Mouse (Mus musculus) MEL (cell line): ENCODE measurements at regions not wholly inside any gene's neighbourhood (a gene's known extent, or its start where the extent isn't known, plus 50 kb on each side); places are given as distances from the start of the nearest gene placed in this dataset.

Experiments used
- DNase-seq: peaks from one replicate; pipeline ENCODE4 v3.0.0; 2011; ENCODE audit warnings: low read depth, low spot score
- H3K27ac ChIP-seq: 2 replicates; pipeline ENCODE4 v1.5.1; 2012; ENCODE audit warnings: low read depth, mild to moderate bottlenecking, control low read depth, low read length, moderate library complexity; ENCODE audit not compliant: control insufficient read depth
- H3K27me3 ChIP-seq, 2 experiments: fragments of 150-350 bp in 1 of 2; sonication (generic) in 1 of 2; 2 replicates each; pipeline ENCODE4 v1.6.1; 2012; ENCODE audit warnings: low read length in 2 of 2, mild to moderate bottlenecking in 2 of 2, improper control_type of control experiment in 1 of 2, moderate library complexity in 1 of 2; ENCODE audit not compliant: insufficient read depth in 2 of 2, control insufficient read depth in 1 of 2
- H3K36me3 ChIP-seq, 2 experiments: 2 replicates each; pipeline ENCODE4 v1.6.1; 2012 to 2014; ENCODE audit warnings: low read length in 2 of 2, improper control_type of control experiment in 1 of 2, inconsistent platforms in 1 of 2, mild to moderate bottlenecking in 1 of 2; ENCODE audit not compliant: insufficient read depth in 2 of 2, control insufficient read depth in 1 of 2
- H3K4me1 ChIP-seq, 2 experiments: fragments of 150-350 bp in 1 of 2; sonication (generic) in 1 of 2; 2 replicates each; pipeline ENCODE4 v1.6.1; 2012; ENCODE audit warnings: low read length in 2 of 2, improper control_type of control experiment in 1 of 2, mild to moderate bottlenecking in 1 of 2; ENCODE audit not compliant: insufficient read depth in 2 of 2, control insufficient read depth in 1 of 2
- H3K4me3 ChIP-seq, 2 experiments: fragments of 150-350 bp in 1 of 2; sonication (generic) in 1 of 2; 2 replicates each; pipeline ENCODE4 v1.5.1; 2012; ENCODE audit warnings: low read depth in 2 of 2, low read length in 2 of 2, mild to moderate bottlenecking in 2 of 2, moderate library complexity in 2 of 2, control low read depth in 1 of 2, improper control_type of control experiment in 1 of 2; ENCODE audit not compliant: control insufficient read depth in 1 of 2, insufficient read depth in 1 of 2
- H3K79me2 ChIP-seq: 2 replicates; pipeline ENCODE4 v1.6.1; 2012; ENCODE audit warnings: mild to moderate bottlenecking, low read length, moderate library complexity; ENCODE audit not compliant: control insufficient read depth, poor library complexity, insufficient read depth
- H3K9ac ChIP-seq: 2 replicates; pipeline ENCODE4 v1.6.1; 2012; ENCODE audit warnings: low read depth, mild to moderate bottlenecking, control low read depth, low read length, moderate library complexity; ENCODE audit not compliant: control insufficient read depth, poor library complexity, severe bottlenecking
- H3K9me3 ChIP-seq: fragments of 150-350 bp; sonication (generic); replicated peaks from 2 replicates; pipeline ENCODE4 v1.6.1; 2012; ENCODE audit warnings: mild to moderate bottlenecking, low read length, improper control_type of control experiment, moderate library complexity; ENCODE audit not compliant: insufficient read depth
- CTCF ChIP-seq, 3 experiments: IDR thresholded peaks in 2 of 3; conservative IDR thresholded peaks in 1 of 3; 2 replicates each; pipeline ENCODE4 v1.5.1; 2011 to 2012; ENCODE audit warnings: low read length in 3 of 3, low read depth in 2 of 3, mild to moderate bottlenecking in 2 of 3, improper control_type of control experiment in 1 of 3, inconsistent platforms in 1 of 3, mixed read lengths in 1 of 3, moderate library complexity in 1 of 3; ENCODE audit not compliant: control insufficient read depth in 1 of 3, insufficient read depth in 1 of 3, poor library complexity in 1 of 3, severe bottlenecking in 1 of 3
- ELF1 ChIP-seq: IDR thresholded peaks from 2 replicates; pipeline ENCODE4 v1.6.1; 2014; ENCODE audit warnings: low read depth, mild to moderate bottlenecking, inconsistent platforms, low read length, improper control_type of control experiment, moderate library complexity
- EP300 ChIP-seq, 2 experiments: IDR thresholded peaks; 2 replicates each; pipeline ENCODE4 v1.6.1; 2011; ENCODE audit warnings: improper control_type of control experiment in 2 of 2, low read length in 2 of 2, low read depth in 1 of 2, mild to moderate bottlenecking in 1 of 2
- ETS1 ChIP-seq: IDR thresholded peaks from 2 replicates; pipeline ENCODE4 v1.6.1; 2012; ENCODE audit warnings: low read depth, mild to moderate bottlenecking, inconsistent platforms, low read length, improper control_type of control experiment, moderate library complexity
- GATA1 ChIP-seq: IDR thresholded peaks from 2 replicates; pipeline ENCODE4 v1.6.1; 2011; ENCODE audit warnings: low read depth, low read length, improper control_type of control experiment
- HCFC1 ChIP-seq: IDR thresholded peaks from 2 replicates; pipeline ENCODE4 v1.6.1; 2012; ENCODE audit warnings: low read depth, mild to moderate bottlenecking, inconsistent platforms, low read length, improper control_type of control experiment, moderate library complexity
- MEF2A ChIP-seq: IDR thresholded peaks from 2 replicates; pipeline ENCODE4 v1.6.1; 2014; ENCODE audit warnings: low read depth, mild to moderate bottlenecking, inconsistent platforms, low read length, improper control_type of control experiment; ENCODE audit not compliant: poor library complexity, insufficient replicate concordance, severe bottlenecking; ENCODE audit errors: extremely low read depth
- MXI1 ChIP-seq: IDR thresholded peaks from 2 replicates; pipeline ENCODE4 v1.6.1; 2011; ENCODE audit warnings: mild to moderate bottlenecking, low read depth, low read length, improper control_type of control experiment
- NRF1 ChIP-seq: IDR thresholded peaks from 2 replicates; pipeline ENCODE4 v1.6.1; 2014; ENCODE audit warnings: low read depth, mild to moderate bottlenecking, inconsistent platforms, low read length, improper control_type of control experiment, moderate library complexity; ENCODE audit not compliant: poor library complexity, insufficient read depth, severe bottlenecking
- POLR2A ChIP-seq, 2 experiments: IDR thresholded peaks; 2 replicates each; pipeline ENCODE4 v1.6.1; 2011 to 2012; ENCODE audit warnings: low read length in 2 of 2, mild to moderate bottlenecking in 2 of 2, control low read depth in 1 of 2, improper control_type of control experiment in 1 of 2, low read depth in 1 of 2, moderate library complexity in 1 of 2; ENCODE audit not compliant: control insufficient read depth in 1 of 2, insufficient read depth in 1 of 2, poor library complexity in 1 of 2
- POLR2AphosphoS2 ChIP-seq: IDR thresholded peaks from 2 replicates; pipeline ENCODE4 v1.6.1; 2011; ENCODE audit warnings: low read length, improper control_type of control experiment
- POLR2AphosphoS5 ChIP-seq: IDR thresholded peaks from 2 replicates; pipeline ENCODE4 v1.6.1; 2012; ENCODE audit warnings: low read depth, borderline replicate concordance, mild to moderate bottlenecking, inconsistent platforms, low read length, moderate library complexity, mixed read lengths
- RAD21 ChIP-seq: IDR thresholded peaks from 2 replicates; pipeline ENCODE4 v1.6.1; 2011; ENCODE audit warnings: mild to moderate bottlenecking, low read depth, low read length, improper control_type of control experiment
- SIN3A ChIP-seq: IDR thresholded peaks from 2 replicates; pipeline ENCODE4 v1.6.1; 2012; ENCODE audit warnings: low read length, improper control_type of control experiment, inconsistent platforms
- SMC3 ChIP-seq: IDR thresholded peaks from 2 replicates; pipeline ENCODE4 v1.6.1; 2011; ENCODE audit warnings: low read depth, low read length, improper control_type of control experiment
- TBP ChIP-seq: IDR thresholded peaks from 2 replicates; pipeline ENCODE4 v1.8.0; 2011; ENCODE audit warnings: low read depth, low read length, improper control_type of control experiment
- TCF12 ChIP-seq: IDR thresholded peaks from 2 replicates; pipeline ENCODE4 v1.6.1; 2014; ENCODE audit warnings: low read depth, mild to moderate bottlenecking, inconsistent platforms, low read length, improper control_type of control experiment, moderate library complexity
- USF2 ChIP-seq, 2 experiments: IDR thresholded peaks; 2 replicates each; pipeline ENCODE4 v1.6.1; 2011 to 2012; ENCODE audit warnings: improper control_type of control experiment in 2 of 2, low read length in 2 of 2, borderline replicate concordance in 1 of 2, inconsistent platforms in 1 of 2, low read depth in 1 of 2, mild to moderate bottlenecking in 1 of 2; ENCODE audit not compliant: insufficient read depth in 1 of 2

GRCm38 (mm10) chr3:129472008-129472407, 60.1 kb upstream of the Elovl6 start:
- Histone ChIP-seq H3K9me3 (no peaks in the 10 kb centered on the region), H3K4me3 (no peak overlapping the region), H3K4me1 (no peaks in the 10 kb centered on the region), H3K27me3 (no peaks in the 10 kb centered on the region), H3K36me3 (no peaks in the 10 kb centered on the region), H3K27ac (no peak overlapping the region), H3K79me2 (no peaks in the 10 kb centered on the region), H3K9ac (no peak overlapping the region)
- TF ChIP-seq CTCF (IDR thresholded peaks at IDR 0.05 in 2 of 3, conservative IDR thresholded peaks at IDR 0.05 in 1 of 3; ENCODE audit: control insufficient read depth in 1 of 3, insufficient read depth in 1 of 3, low read depth in 2 of 3, low read length in 3 of 3, poor library complexity in 1 of 3, severe bottlenecking in 1 of 3): no peak
- no peak for TF ChIP-seq EP300 (IDR thresholded peaks at IDR 0.05; ENCODE audit: low read depth in 1 of 2, low read length in 2 of 2)
- DNase-seq: no peak

- Histone ChIP-seq H3K4me3 (no peak overlapping the region), H3K4me1 (no peaks in the 10 kb centered on the region), H3K9ac (no peak overlapping the region), H3K9me3 (no peaks in the 10 kb centered on the region), H3K27ac (no peak overlapping the region), H3K79me2 (no peaks in the 10 kb centered on the region), H3K27me3 (no peaks in the 10 kb centered on the region), H3K36me3 (no peaks in the 10 kb centered on the region)
- DNase-seq: no peak
- TF ChIP-seq GATA1 (no peak), ELF1 (no peak), MEF2A (no peak), EP300 (IDR thresholded peaks at IDR 0.05; ENCODE audit: low read depth in 1 of 2, low read length in 2 of 2) (no peak), RAD21 (no peak), SMC3 (no peak), MXI1 (no peak), POLR2A (IDR thresholded peaks at IDR 0.05; ENCODE audit: control insufficient read depth in 1 of 2, insufficient read depth in 1 of 2, low read depth in 1 of 2, low read length in 2 of 2, poor library complexity in 1 of 2) (no peak)
Observed at GRCm38 (mm10) chr3:129474451-129474850, 57.7 kb upstream of the Elovl6 start.

GRCm38 (mm10) chr3:129476250-129476649, 55.9 kb upstream of the Elovl6 start:
- H3K27ac ChIP-seq: no peak overlapping the region
- no peak overlapping the region for H3K9ac ChIP-seq
- H3K4me1 ChIP-seq: no peaks in the 10 kb centered on the region
- DNase-seq: no peak
- H3K27me3 ChIP-seq: no peaks in the 10 kb centered on the region
- H3K9me3 ChIP-seq: no peaks in the 10 kb centered on the region
- no peak overlapping the region for H3K4me3 ChIP-seq
- no peaks in the 10 kb centered on the region for H3K36me3 ChIP-seq
- TF ChIP-seq ETS1 (no peak), SMC3 (no peak), ELF1 (no peak), EP300 (IDR thresholded peaks at IDR 0.05; ENCODE audit: low read depth in 1 of 2, low read length in 2 of 2) (no peak), TBP (no peak), RAD21 (no peak), NRF1 (no peak), SIN3A (no peak), USF2 (IDR thresholded peaks at IDR 0.05; ENCODE audit: borderline replicate concordance in 1 of 2, insufficient read depth in 1 of 2, low read depth in 1 of 2, low read length in 2 of 2) (no peak), TCF12 (no peak), POLR2AphosphoS5 (no peak), POLR2AphosphoS2 (no peak), HCFC1 (no peak)
- no peaks in the 10 kb centered on the region for H3K79me2 ChIP-seq
